Mouse (Mus musculus): ENCODE measurements around the gene Aldh18a1. TPM values are rescaled to one million over a fixed set of nuclear protein-coding genes. Genes with fewer than 3 reads are reported as not detected.
A peak's percentile ranks its signal among the peaks of the same experiment; 100 is the strongest.
"Not testable (repeated sequence)": the region's sequence is repeated elsewhere in the genome, so short reads cannot be mapped to it uniquely, and the experiment has no call there.

Gene Aldh18a1
- total RNA-seq, 1 experiment from 2014 or later: 21.0 TPM

GRCm38 (mm10) chr19:40586908-40587307 is 1.4 kb downstream of the Aldh18a1 start:
- DNase-seq: no peak

DNA sequence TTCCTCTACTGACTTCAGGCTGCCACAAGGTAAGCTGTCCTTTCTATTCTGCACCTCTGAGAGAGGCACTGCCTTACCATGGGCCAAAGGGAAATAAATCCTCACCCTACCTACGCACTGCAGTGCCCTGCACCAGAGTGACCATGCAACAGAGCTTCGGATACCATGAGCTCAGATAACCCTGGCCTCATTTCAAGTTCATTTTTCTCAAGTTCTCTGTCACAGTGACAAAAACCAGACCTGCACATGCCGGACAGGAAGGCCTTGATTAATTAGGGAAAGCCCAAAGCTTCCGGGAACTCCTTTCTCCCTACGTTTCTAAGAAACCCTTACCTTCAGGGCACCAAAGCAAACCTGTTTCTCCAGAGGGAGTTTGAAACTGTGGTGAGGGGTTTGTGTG is 6.6 kb downstream of the Aldh18a1 start:
- no peak for DNase-seq

DNA sequence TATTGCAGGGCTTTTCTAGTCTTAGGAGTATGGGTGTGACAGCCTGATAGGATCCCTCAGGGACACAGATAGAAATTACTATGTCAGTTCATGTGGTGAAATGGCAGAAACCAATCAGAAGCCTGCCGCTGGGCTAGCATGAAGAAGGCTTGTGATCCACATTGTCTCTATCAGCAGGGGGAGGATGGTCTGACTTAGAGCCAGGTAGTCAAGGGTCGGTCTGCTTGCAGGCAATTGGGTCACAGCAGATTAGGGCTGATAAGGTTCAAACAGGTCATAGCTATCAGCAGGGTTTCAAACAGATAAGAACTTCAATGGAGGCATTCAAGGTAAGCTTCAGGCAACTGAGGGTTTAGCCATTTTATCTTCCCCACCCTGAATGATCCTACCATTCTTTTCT is 7.4 kb downstream of the Aldh18a1 start:
- no peak for DNase-seq

- DNase-seq: no peak
These were observed 12.8 kb downstream of the Aldh18a1 start for GRCm38 (mm10) chr19:40575438-40575837.

- peak; percentile 77 for DNase-seq
These were observed 17.5 kb downstream of the Aldh18a1 start for GRCm38 (mm10) chr19:40570726-40571125.

GRCm38 (mm10) chr19:40567616-40568015 is 20.6 kb downstream of the Aldh18a1 start:
- no peak for DNase-seq

- no peak for DNase-seq
These were observed 24.2 kb downstream of the Aldh18a1 start for GRCm38 (mm10) chr19:40563880-40564645.

GRCm38 (mm10) chr19:40561521-40561920 is 26.7 kb downstream of the Aldh18a1 start:
- DNase-seq: not testable (repeated sequence)

DNA sequence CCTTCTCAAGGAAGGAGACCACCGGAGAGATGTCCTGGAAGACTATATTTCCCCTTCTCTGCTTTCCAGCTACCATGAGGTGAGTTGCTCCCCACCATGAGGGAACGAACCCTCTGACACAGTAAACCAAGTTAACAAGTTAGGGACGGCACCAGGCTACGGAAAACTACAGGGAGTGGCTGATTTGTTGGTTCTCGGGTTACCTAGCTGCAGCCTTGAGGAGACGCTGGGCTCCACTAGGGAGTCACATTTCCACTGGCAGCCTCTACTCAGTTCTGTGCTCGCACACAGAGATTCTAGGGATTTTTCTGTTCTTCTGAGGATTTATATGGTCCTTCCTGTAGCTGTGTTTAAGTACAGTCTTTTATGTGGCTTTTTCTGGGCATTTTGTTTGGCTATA is 32.2 kb downstream of the Aldh18a1 start:
- no peak for DNase-seq

- DNase-seq: no peak
These were observed 33.1 kb downstream of the Aldh18a1 start for GRCm38 (mm10) chr19:40555136-40555535.

- DNase-seq: no peak
These were observed 33.9 kb downstream of the Aldh18a1 start for GRCm38 (mm10) chr19:40554343-40554742.

- no peak for DNase-seq
These were observed 34.4 kb downstream of the Aldh18a1 start for GRCm38 (mm10) chr19:40553849-40554248.

DNA sequence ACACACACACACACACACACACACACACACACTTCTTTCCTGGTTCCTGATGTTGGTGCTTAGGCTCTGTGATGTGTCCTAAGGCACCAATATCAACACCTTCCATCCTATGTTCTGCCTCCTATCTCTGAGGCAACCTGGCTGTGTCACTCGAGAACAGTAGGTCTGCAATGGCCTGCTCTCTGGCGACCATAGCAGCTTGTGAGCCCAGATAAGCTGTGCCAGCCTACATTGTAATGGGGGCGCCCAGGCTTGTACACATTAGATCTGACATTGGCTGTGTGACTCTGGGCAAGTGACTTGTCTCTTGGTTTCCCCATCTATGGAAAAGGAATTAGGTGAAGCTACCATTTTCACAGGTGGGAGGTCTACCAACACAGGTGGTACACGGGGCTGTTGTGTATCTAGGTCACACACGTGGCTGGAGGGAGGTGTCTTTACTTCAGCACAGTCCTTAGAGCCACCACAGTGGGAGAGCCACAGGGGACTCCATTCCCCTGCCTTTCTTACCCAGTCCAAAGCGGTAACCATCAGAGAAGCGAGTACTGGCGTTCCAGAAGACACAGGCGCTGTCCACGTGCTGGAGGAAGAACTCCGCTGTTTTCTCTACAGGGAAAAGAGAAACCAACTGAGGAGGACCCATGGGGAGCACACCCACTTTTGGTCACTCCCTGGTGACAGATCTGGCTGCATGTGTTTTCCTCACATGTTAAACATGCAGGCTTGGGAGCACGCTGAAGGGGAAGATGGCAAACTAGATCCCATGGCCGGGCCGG is 35.1 kb downstream of the Aldh18a1 start:
- no peak for DNase-seq

DNA sequence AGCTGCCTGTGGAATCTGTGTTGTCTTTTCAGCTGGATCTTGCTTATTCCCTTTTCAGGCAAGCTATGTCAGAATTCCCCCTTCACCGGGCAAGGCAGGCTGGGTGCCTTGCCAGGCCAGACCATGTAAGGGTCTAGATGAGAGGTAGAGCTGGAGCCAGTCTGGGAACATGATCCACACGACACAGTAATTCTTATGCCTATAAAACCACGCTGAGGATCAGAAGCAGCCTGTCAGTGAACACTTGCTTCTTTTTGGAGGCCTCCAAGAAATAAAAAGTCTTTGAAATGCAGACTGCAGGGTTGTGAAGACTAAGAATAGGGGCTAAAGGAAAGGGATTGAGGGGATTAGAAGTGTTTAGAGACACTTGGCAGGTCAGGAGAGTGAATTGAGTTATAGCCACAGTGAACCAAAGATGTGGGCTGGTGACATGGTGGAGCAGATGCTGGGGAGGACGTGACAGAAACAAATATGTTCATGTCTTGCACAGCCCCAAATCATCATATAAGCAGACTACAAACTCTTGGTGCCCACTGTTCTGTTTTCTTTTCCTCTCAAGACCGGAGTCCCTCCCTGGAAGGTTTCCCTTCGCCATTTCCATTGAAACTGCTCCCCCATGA is 38.6 kb downstream of the Aldh18a1 start:
- no peak for DNase-seq

- no peak for DNase-seq
These were observed 39.3 kb downstream of the Aldh18a1 start for GRCm38 (mm10) chr19:40548796-40549515.

GRCm38 (mm10) chr19:40548386-40548785 is 39.9 kb downstream of the Aldh18a1 start:
- no peak for DNase-seq

DNA sequence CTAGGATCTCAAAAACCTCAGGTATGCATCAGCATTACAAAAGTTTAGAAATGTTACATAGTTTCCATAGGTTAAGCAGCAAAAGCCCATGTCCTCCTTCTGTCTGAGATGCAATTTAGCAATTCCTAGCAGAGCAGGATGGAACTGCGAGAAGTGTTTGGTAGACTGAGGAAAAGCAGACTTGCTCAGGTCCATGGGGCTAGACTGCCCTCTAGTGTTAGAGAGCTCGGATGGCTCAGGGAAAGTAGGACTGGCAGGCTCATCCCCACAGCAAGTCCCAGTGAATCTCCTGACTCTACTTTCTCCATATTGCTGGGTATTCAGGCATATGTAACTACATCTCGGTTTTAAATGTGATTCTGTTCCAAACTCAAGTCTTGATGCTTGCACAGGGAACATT is 43.4 kb downstream of the Aldh18a1 start:
- DNase-seq: peak; percentile 43

GRCm38 (mm10) chr19:40542776-40543175 is 45.5 kb downstream of the Aldh18a1 start:
- DNase-seq: no peak

- no peak for DNase-seq
These were observed 51.7 kb downstream of the Aldh18a1 start for GRCm38 (mm10) chr19:40536526-40536925.

DNA sequence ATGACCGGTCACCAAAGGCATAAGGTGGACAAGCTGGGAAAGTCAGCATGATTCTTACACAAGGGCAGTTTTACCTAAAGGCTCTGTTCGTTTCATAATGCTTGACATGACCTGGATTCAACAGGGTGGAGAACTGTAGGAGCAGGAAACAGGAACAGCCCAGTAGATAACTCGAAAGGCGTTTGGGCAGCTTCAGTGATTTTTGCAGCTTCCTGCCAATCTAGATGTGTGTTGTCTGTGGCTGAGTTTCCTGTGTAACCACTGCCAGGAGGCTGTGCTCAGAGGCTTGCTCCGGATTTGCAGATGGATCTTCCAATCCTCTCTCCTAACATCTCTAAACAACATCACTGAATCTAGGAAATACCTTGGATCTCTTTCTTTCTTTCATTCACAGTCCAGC is 55.7 kb downstream of the Aldh18a1 start:
- no peak for DNase-seq

DNA sequence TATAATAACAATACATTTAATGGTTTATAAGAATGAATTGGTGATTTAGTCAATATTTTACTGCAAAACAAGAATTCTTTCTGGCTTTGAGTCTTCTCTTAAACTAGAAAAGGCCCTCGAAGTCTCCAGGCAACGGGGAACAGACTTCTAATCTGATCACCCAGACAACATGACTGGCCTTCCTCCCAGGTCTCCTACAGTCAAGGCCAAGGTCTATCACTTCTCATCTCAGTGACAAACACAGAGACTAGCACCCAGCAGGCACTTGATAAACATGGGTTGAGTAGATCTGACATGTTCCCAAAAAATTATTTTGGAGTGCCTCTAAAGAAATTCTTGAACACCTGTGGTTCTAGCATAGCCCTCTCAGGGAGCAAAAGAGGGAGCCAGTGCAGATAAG is 57.9 kb downstream of the Aldh18a1 start:
- no peak for DNase-seq

DNA sequence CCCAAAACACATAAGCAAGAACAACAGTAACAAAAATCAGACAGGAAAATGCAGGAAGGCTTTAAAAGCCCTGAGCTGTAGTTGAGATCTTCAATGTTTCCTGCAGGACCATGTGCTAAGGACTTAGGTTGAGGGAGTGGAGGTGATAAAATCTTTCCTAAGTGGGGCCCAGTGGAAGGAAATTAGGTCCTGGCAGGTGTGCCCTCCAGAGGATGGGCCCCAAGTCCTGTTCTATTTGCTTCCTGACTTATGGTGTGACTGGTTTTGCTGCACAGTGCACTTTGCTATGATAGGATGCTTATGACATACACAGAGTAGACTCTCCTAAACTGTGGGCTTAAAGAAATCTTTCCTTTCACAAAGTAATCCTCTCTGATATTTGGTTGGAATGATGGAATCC is 60.0 kb downstream of the Aldh18a1 start:
- no peak for DNase-seq
